Mouse (Mus musculus) small intestine, adult 2 months (tissue): ENCODE measurements at regions not wholly inside any gene's neighbourhood (a gene's known extent, or its start where the extent isn't known, plus 50 kb on each side); places are given as distances from the start of the nearest gene placed in this dataset.

Experiments used
- CTCF ChIP-seq: fragments of 200-500 bp; IDR thresholded peaks from 2 replicates; pipeline ENCODE4 v1.5.1; 2012; ENCODE audit warnings: low read depth, mild to moderate bottlenecking, control low read depth, inconsistent platforms, low read length, moderate library complexity, mixed read lengths; ENCODE audit not compliant: insufficient replicate concordance, insufficient read length; ENCODE audit errors: extremely low read depth
- POLR2A ChIP-seq: fragments of 200-500 bp; IDR thresholded peaks from 2 replicates; pipeline ENCODE4 v1.6.1; 2012; ENCODE audit warnings: low read depth, mild to moderate bottlenecking, control low read depth, inconsistent platforms, low read length, moderate library complexity

GRCm38 (mm10) chr6:31219736-31220135, 178.8 kb upstream of the Mkln1 start:
- TF ChIP-seq CTCF (no peak), POLR2A (no peak)
